Mouse (Mus musculus): ENCODE data around the gene Nap1l1.

Nap1l1 gene

DNA sequence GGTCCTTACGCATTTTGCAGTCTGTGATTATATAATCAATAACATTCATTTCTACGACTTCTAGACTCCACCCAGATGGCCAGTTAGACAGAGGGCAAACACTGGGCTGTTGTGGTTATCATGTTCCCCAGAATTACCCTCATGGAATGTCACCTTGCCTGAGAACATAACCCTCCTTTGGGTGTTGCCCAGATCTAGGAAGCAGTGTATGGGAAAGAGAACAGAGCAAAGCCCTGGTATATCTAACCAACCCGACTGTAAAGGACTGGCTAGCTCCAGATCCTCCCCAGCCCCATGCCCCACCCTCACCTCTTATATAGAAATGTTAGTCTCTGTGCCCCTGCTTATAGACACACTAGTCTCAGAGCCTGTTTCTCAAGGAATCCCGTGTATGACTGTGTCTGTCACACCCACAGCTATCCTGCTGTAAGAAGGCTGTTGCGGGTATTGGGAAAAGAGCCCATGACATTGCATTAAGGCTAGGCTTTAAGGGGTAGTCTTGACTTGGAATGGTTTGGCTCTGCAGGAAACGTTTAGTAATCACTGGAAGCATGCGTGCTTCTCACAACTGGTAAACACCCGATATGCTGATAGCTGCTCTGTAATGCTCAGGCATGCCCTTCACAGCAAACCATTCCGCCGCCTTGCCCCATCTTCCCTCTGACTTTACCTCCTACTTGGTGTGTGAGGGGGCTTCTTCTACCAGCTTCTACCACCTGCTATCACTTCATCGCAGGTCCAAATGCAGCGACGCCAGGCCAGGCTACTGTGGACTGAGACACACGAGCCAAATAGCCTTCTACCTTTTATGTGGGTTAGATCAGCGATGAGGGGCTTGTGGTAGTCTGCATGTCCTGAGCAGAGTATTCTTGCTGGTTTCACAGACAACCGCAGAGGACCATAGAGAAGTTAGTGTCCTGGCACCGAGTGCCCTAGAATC, 42.3 kb downstream of the Nap1l1 start:
- DNase-seq (ENCODE audit: low spot score in 2 of 2) = peak in 1 of 2 experiments; percentile 46

DNA sequence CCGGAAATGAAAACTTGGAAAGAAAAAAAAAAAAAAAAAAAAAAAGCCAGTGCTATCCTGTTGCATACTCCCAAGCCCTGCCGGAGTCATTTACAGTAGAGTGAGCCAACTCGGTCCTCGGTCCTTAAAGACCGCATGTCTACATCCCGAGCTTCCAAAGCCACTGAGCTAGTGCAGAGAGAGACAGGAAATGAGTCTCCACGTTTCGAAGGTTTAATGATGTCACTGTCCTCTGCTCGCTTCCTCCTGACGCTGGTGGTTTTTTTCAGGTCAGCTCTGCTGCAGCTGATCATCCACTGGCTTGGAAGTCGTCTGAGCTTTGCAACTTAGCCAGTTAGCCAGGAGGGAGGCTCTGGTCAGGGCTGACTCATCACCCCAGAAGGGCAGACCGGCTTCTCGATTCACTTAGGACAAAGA, 43.2 kb downstream of the Nap1l1 start:
- DNase-seq (ENCODE audit: low spot score in 2 of 2) = peak in 1 of 2 experiments; percentile 43

GRCm38 (mm10) chr10:111516804-111517436, 43.9 kb downstream of the Nap1l1 start:
- DNase-seq (ENCODE audit: low spot score in 2 of 2) = no peak

DNA sequence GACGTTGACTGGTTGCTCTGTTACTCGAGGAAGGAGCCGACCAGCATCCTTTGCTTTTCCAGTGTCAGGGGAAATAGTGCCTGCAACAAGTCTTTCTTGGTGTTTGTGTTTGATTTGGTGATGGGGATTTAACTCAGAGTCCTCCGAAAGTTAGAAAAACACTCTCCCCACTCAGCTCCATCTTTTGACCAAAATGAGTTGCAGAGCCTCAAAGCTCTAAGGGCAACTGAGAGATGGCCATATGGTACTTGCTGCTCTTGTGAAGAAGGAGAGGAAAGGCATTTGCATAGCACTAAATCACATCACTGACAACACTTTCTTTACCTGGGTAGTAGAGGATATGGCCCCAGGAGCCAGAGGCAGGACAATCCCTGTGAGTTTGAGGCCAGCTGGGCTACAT, 45.3 kb downstream of the Nap1l1 start:
- no peak for DNase-seq (ENCODE audit: low spot score in 2 of 2)

- no peak for DNase-seq (ENCODE audit: low spot score in 2 of 2)
These were observed 46.8 kb downstream of the Nap1l1 start for GRCm38 (mm10) chr10:111519620-111520370.

DNA sequence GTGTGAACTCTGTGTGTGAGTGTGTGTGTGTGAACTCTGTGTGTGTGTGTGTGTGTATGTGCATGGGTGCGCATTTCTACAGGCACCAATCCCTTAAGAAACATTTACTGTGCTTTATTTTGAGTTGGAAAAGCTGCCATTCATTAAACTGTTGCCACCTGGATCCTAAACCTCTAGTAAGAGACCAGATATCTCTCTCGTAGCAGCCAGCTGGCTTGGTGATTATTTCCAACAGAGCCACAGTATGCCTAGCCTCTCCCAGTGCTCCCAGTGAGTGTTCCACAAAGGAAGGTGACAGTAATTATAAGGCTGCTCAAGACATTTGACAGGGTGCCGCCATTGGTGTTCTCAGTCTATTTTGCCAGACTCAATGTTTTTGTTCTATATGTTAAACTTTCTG, 47.6 kb downstream of the Nap1l1 start:
- no peak for DNase-seq (ENCODE audit: low spot score in 2 of 2)

DNA sequence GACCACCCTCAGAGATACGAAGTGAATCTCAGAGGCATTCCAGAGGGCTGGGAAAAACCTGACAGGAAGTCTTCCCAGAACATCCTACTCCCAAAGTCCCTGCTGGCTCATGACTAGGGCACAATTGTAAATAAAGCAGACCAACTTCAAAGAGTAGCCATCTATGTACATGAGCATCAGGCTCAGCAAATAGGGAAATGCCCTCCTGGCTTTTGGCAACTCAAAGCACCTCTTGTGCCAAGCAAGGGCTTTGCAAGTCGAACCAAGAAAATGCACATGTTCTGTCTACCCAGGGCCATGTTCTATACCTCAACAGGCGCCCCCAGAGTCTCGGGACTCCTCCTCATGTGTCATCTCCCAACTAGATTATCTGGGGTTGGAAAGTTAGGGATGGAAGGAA, 48.6 kb downstream of the Nap1l1 start:
- DNase-seq (ENCODE audit: low spot score in 2 of 2) = no peak

DNA sequence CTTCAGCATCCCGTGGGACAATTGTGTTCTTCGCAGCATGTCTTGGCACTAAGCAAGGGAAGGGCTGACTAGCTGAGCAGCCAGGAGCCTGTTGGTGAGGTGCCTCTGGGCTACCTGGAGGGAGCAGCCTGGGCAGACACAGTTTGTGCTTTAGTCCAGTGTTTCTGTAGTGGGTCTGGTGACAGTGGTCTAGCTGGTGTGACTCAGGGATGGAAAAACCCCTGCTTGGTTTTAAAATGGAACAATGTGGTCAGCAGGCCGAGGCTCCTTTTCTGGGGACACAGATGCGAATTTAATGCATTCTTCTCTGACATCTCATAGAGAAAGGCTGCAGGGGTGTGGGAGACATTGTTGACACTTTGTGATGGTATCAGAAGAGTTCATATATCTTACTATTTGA, 49.2 kb downstream of the Nap1l1 start:
- DNase-seq (ENCODE audit: low spot score in 2 of 2) = no peak

- no peak for DNase-seq (ENCODE audit: low spot score in 2 of 2)
These were observed 50.9 kb downstream of the Nap1l1 start for GRCm38 (mm10) chr10:111523894-111524293.

GRCm38 (mm10) chr10:111527057-111527456, 54.0 kb downstream of the Nap1l1 start:
- no peak for DNase-seq (ENCODE audit: low spot score in 2 of 2)

DNA sequence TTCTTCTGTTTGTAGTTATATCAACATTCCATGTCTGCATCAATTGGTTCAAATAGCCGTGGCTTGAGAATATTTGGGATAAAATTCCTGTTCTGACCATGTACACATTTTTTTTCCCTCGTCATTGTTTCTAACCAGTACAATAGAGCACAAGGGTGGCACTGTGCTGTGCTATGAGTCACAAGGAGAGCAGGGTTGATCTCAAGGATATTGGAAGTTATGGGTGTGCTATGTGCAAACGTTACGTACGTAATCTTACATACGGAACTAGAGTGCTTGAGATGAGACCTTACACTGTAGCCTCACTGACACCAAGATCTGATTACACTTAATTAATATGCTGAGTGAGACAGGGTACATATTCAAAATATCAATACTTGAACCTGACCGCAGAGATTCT, 54.6 kb downstream of the Nap1l1 start:
- no peak for DNase-seq (ENCODE audit: low spot score in 2 of 2)

DNA sequence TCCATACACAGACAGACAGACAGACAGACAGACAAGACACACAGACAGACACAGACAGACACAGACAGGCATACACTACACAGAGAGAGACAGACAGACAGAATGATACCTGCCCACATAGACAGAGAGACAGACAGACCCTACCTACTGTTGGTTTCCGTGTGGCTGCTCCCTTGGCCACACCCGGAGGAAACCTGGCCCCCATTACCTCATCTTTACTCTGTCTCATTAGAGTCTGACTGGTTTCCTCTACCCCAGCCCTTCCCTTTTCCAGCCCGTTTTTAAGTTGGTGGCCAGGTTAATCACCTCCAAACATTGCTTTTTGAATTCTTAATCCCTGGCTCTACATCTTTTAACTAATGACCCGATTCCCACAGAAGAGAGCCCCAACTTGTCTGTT, 55.3 kb downstream of the Nap1l1 start:
- no peak for DNase-seq (ENCODE audit: low spot score in 2 of 2)

DNA sequence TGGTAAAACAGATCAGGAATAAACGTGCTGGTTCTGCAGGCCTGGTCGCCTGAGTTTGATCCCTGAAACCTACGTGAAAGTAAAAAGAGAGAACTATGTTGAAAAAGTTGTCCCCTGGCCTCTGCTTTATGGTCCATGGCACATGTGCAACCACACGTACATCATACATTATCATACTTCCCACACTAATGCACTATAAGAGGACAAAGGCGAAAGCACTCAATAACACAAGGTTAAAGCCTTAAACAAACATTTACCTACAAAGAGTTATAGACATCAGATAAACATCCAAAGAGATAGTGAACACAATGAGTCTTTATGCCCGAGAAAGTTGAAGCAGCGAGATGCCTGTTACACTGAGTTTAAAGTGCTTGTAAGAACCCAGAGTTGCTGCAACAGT, 57.4 kb downstream of the Nap1l1 start:
- no peak for DNase-seq (ENCODE audit: low spot score in 2 of 2)

- DNase-seq (ENCODE audit: low spot score in 2 of 2) = no peak
These were observed 61.7 kb downstream of the Nap1l1 start for GRCm38 (mm10) chr10:111534691-111535090.

GRCm38 (mm10) chr10:111537410-111537809, 64.4 kb downstream of the Nap1l1 start:
- DNase-seq (ENCODE audit: low spot score in 2 of 2) = no peak

GRCm38 (mm10) chr10:111539724-111540324, 66.8 kb downstream of the Nap1l1 start:
- no peak for DNase-seq (ENCODE audit: low spot score in 2 of 2)

DNA sequence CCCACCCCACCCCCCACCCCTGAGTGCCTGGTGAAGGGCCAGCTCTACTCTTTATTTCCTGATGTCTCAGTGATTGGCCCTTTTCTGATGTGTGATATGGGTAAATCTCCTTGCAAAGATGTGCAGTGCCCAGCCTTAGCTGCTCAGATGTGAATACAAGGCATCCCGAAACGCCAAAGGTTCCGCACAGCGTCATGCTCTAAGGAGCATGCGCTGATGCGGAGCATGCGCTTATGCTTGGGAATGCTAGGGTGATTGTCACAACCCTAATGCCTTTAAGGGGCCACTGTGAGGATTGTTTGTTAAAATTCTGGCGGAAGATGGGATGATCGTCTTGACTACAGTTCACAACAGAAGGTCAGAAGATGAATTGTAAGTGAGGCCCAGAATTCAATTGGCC, 67.7 kb downstream of the Nap1l1 start:
- DNase-seq (ENCODE audit: low spot score in 2 of 2) = no peak

- DNase-seq (ENCODE audit: low spot score in 2 of 2) = no peak
These were observed 70.1 kb downstream of the Nap1l1 start for GRCm38 (mm10) chr10:111543106-111543505.

DNA sequence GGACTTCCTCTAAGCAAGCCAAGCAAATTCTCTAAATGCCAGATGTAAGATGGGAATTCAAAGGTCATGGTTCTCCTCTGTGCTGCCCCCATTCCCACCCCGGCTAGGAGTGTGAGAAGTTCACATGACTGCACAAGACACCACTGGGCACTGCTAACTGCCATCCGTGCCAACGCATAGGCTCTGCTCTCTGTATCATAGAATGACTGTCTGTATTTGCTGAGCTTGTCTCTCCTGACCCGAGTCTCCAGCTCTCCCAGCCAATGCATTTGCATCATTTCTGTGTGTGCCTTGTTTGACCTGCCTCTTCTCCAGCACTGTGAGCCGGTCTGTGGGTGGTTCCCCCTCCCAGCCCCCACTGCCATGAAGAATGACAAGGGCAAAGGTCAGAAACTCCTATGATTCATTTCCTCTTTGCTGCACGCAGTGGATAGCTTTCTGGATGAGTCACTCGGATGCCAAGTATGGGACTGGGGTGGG, 70.8 kb downstream of the Nap1l1 start:
- DNase-seq (ENCODE audit: low spot score in 2 of 2) = peak in 1 of 2 experiments; percentile 68

DNA sequence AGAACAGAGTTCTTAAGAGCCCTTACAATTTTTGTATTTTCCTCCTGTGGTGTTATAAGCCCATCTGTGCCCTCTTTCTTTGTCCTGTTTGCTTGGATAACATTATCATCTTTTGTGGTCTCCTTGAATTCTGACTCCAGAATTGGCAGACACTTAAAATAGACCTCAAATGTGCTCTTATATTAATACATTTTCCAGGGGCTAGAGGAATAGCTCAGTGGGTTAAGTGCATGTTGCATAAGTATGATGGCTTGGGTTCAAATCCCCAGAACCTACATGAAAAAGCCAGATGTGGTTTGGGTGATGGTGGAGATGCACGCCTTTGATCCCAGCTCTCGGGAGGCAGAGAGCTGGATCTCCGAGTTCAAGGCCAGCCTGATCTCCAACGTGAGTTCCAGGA, 71.3 kb downstream of the Nap1l1 start:
- DNase-seq (ENCODE audit: low spot score in 2 of 2) = no peak

GRCm38 (mm10) chr10:111545648-111546047, 72.6 kb downstream of the Nap1l1 start:
- DNase-seq (ENCODE audit: low spot score in 2 of 2) = no peak
